Mouse (Mus musculus) myocyte (in vitro differentiated cells): ENCODE results near the gene Fam216a. TPM values are rescaled to one million over a fixed set of nuclear protein-coding genes. Genes with fewer than 3 reads are reported as not detected.
"Not testable (repeated sequence)": the region's sequence is repeated elsewhere in the genome, so short reads cannot be mapped to it uniquely, and the experiment has no call there.

ENCODE experiments used
- H3K27me3 ChIP-seq: one replicate; pipeline ENCODE4 v1.6.1; 2011; ENCODE audit not compliant: control insufficient read depth, insufficient read depth, insufficient read length
- H3K36me3 ChIP-seq: one replicate; pipeline ENCODE4 v1.6.1; 2011; ENCODE audit not compliant: control insufficient read depth, insufficient read depth
- H3K4me2 ChIP-seq: one replicate; pipeline ENCODE4 v1.6.1; 2011; ENCODE audit warnings: low read depth, control low read depth
- H3K4me3 ChIP-seq: one replicate; pipeline ENCODE4 v1.5.1; 2011; ENCODE audit warnings: mild to moderate bottlenecking, control low read depth, moderate library complexity
- H3K79me2 ChIP-seq: one replicate; pipeline ENCODE4 v1.6.1; 2011; ENCODE audit not compliant: control insufficient read depth, insufficient read depth
- H3ac ChIP-seq: one replicate; pipeline ENCODE4 v1.6.1; 2011; ENCODE audit not compliant: control insufficient read depth, insufficient read length
- CEBPB ChIP-seq: IDR thresholded peaks from 2 replicates; pipeline ENCODE4 v1.6.1; 2011; ENCODE audit warnings: mild to moderate bottlenecking, moderate library complexity; ENCODE audit not compliant: poor library complexity, insufficient read depth, severe bottlenecking
- E2F4 ChIP-seq: IDR thresholded peaks from one replicate; pipeline ENCODE4 v1.6.1; 2011; ENCODE audit warnings: mild to moderate bottlenecking, control low read depth, moderate library complexity; ENCODE audit not compliant: insufficient read depth
- MAX ChIP-seq: IDR thresholded peaks from one replicate; pipeline ENCODE4 v1.6.1; 2011; ENCODE audit warnings: low read depth, mild to moderate bottlenecking, control low read depth
- MYOD1 ChIP-seq, 3 experiments: IDR thresholded peaks; one replicate each; pipeline ENCODE4 v1.6.1; 2011; ENCODE audit warnings: control low read depth in 2 of 3, low read depth in 2 of 3, mild to moderate bottlenecking in 2 of 3, moderate library complexity in 1 of 3; ENCODE audit not compliant: insufficient read length in 2 of 3, control insufficient read depth in 1 of 3
- MYOG ChIP-seq, 3 experiments: IDR thresholded peaks; one replicate each; pipeline ENCODE4 v1.6.1; 2011; ENCODE audit warnings: control low read depth in 2 of 3, low read depth in 2 of 3, mild to moderate bottlenecking in 2 of 3; ENCODE audit not compliant: insufficient read length in 2 of 3, control insufficient read depth in 1 of 3, insufficient read depth in 1 of 3
- POLR2A ChIP-seq: IDR thresholded peaks from one replicate; pipeline ENCODE4 v1.6.1; 2011; ENCODE audit warnings: low read depth, mild to moderate bottlenecking, control low read depth, moderate library complexity; ENCODE audit not compliant: insufficient read length
- POLR2AphosphoS2 ChIP-seq: IDR thresholded peaks from one replicate; pipeline ENCODE4 v1.6.1; 2011; ENCODE audit warnings: low read depth, control low read depth; ENCODE audit not compliant: insufficient read length
- REST ChIP-seq: IDR thresholded peaks from one replicate; pipeline ENCODE4 v1.6.1; 2011; ENCODE audit warnings: mild to moderate bottlenecking, control low read depth, moderate library complexity; ENCODE audit not compliant: insufficient read depth, insufficient read length
- SRF ChIP-seq: IDR thresholded peaks from one replicate; pipeline ENCODE4 v1.6.1; 2011; ENCODE audit warnings: low read depth; ENCODE audit not compliant: control insufficient read depth, insufficient read length
- TCF12 ChIP-seq: IDR thresholded peaks from one replicate; pipeline ENCODE4 v1.6.1; 2011; ENCODE audit warnings: mild to moderate bottlenecking, control low read depth; ENCODE audit not compliant: poor library complexity, insufficient read depth, severe bottlenecking
- TCF3 ChIP-seq: IDR thresholded peaks from one replicate; pipeline ENCODE4 v1.6.1; 2011; ENCODE audit warnings: low read depth, control low read depth; ENCODE audit not compliant: insufficient read length
- USF1 ChIP-seq: IDR thresholded peaks from one replicate; pipeline ENCODE4 v1.6.1; 2011; ENCODE audit warnings: low read depth, mild to moderate bottlenecking, control low read depth, moderate library complexity
- polyA plus RNA-seq: library from polyadenylated mRNA; unstranded; fragments of >200 nt; fragmentation: generic; extraction: Trizol; gene quantifications from one replicate; pipeline ENCODE4 v1.2.1, GENCODE M21; 2012; ENCODE audit warnings: missing spikeins

The Fam216a gene
- polyA plus RNA-seq, 1 experiment = 27.7 TPM

- TF ChIP-seq TCF12 = no peak
- TF ChIP-seq MYOD1 (IDR thresholded peaks at IDR 0.05; ENCODE audit: control insufficient read depth in 1 of 3, insufficient read length in 2 of 3, low read depth in 2 of 3) = no peak
- TF ChIP-seq POLR2AphosphoS2 = no peak
- no peak for TF ChIP-seq USF1
- TF ChIP-seq MAX = no peak
- no peak for TF ChIP-seq CEBPB
- TF ChIP-seq TCF3 = no peak
- TF ChIP-seq E2F4 = no peak
- no peak for TF ChIP-seq SRF
- TF ChIP-seq REST = no peak
- no peak for TF ChIP-seq MYOG (IDR thresholded peaks at IDR 0.05; ENCODE audit: control insufficient read depth in 1 of 3, insufficient read depth in 1 of 3, insufficient read length in 2 of 3, low read depth in 2 of 3)
- no peak for TF ChIP-seq POLR2A
- Histone ChIP-seq H3K27me3 (no peaks in the 10 kb centered on the region), H3K4me3 (no peak overlapping the region), H3K79me2 (no peaks in the 10 kb centered on the region), H3ac (no peak overlapping the region), H3K4me2 (peak overlapping the region; percentile 20), H3K36me3 (no peaks in the 10 kb centered on the region)
Measured at GRCm38 (mm10) chr5:122324608-122325431, 47.3 kb downstream of the Fam216a start.

- no peaks in the 10 kb centered on the region for H3K79me2 ChIP-seq
- no peaks in the 10 kb centered on the region for H3K27me3 ChIP-seq
- no peak overlapping the region for H3K4me3 ChIP-seq
- no peaks in the 10 kb centered on the region for H3K36me3 ChIP-seq
- H3K4me2 ChIP-seq = no peak overlapping the region
- H3ac ChIP-seq = no peak overlapping the region
- TF ChIP-seq CEBPB = no peak
- no peak for TF ChIP-seq POLR2A
- TF ChIP-seq USF1 = no peak
- no peak for TF ChIP-seq SRF
- no peak for TF ChIP-seq REST
- no peak for TF ChIP-seq MYOG (IDR thresholded peaks at IDR 0.05; ENCODE audit: control insufficient read depth in 1 of 3, insufficient read depth in 1 of 3, insufficient read length in 2 of 3, low read depth in 2 of 3)
- no peak for TF ChIP-seq MYOD1 (IDR thresholded peaks at IDR 0.05; ENCODE audit: control insufficient read depth in 1 of 3, insufficient read length in 2 of 3, low read depth in 2 of 3)
- TF ChIP-seq TCF12 = no peak
- TF ChIP-seq TCF3 = no peak
- TF ChIP-seq E2F4 = no peak
- TF ChIP-seq MAX = no peak
- TF ChIP-seq POLR2AphosphoS2 = no peak
Measured at GRCm38 (mm10) chr5:122323523-122323922, 48.6 kb downstream of the Fam216a start.

GRCm38 (mm10) chr5:122320205-122320781, 51.9 kb downstream of the Fam216a start:
- no peak overlapping the region for H3K4me2 ChIP-seq
- H3K4me3 ChIP-seq = no peak overlapping the region
- no peak overlapping the region for H3ac ChIP-seq
- H3K27me3 ChIP-seq = no peaks in the 10 kb centered on the region
- TF ChIP-seq TCF3 (no peak), CEBPB (no peak), USF1 (no peak), POLR2A (no peak), E2F4 (no peak), TCF12 (no peak), REST (no peak)
- H3K36me3 ChIP-seq = no peaks in the 10 kb centered on the region
- H3K79me2 ChIP-seq = no peaks in the 10 kb centered on the region

- H3K79me2 ChIP-seq = no peaks in the 10 kb centered on the region
- H3ac ChIP-seq = no peak overlapping the region
- TF ChIP-seq MAX (no peak), CEBPB (no peak), TCF3 (no peak), REST (no peak), USF1 (no peak), E2F4 (no peak), SRF (no peak), MYOG (IDR thresholded peaks at IDR 0.05; ENCODE audit: control insufficient read depth in 1 of 3, insufficient read depth in 1 of 3, insufficient read length in 2 of 3, low read depth in 2 of 3) (no peak), TCF12 (no peak), POLR2A (no peak)
- H3K4me3 ChIP-seq = no peak overlapping the region
- H3K36me3 ChIP-seq = no peaks in the 10 kb centered on the region
- no peak overlapping the region for H3K4me2 ChIP-seq
- H3K27me3 ChIP-seq = no peaks in the 10 kb centered on the region
Measured at GRCm38 (mm10) chr5:122319474-122320204, 52.5 kb downstream of the Fam216a start.

- not testable (repeated sequence) for H3K27me3 ChIP-seq, H3K4me2 ChIP-seq, H3K79me2 ChIP-seq, H3K36me3 ChIP-seq, H3K4me3 ChIP-seq, H3ac ChIP-seq
Measured at GRCm38 (mm10) chr5:122318976-122319375, 53.2 kb downstream of the Fam216a start.
